Comparison of ENCODE assay signal across 9 mouse cellular contexts in the genomic region with DNA sequence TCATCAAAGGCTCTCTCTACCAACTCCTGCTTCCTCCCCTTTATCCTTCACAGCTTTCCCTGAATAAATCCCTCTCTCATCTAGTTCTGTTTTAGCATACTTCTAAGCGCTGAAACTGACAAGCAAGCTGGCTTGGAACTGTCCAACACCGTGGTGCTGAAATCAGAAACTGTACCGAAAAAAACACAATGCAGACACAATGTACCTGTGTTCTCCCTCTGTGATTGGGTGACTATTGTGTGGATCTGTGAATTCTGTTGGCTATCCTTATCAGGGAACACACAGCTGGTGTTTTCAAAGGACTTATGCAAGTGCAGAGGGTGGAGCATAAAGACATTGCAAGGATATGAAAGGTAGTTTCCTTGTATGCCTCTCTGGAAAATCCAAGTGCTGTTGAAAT. TPM values are rescaled to one million over a fixed set of nuclear protein-coding genes. Genes with fewer than 3 reads are reported as not detected.
DNase-seq lines count a peak whose midpoint lies in the region; ATAC-seq and TF ChIP-seq lines count a peak whose summit lies in the region.
"Had no signal": no experiment of that assay in that cellular context is flagged by ENCODE, and none has a peak within 500 bp of the region (broad histone marks: within the 10 kb centered on the region; RNA-seq: fewer than 3 reads in every experiment).

No protein-coding gene starts in this region.

- no peaks in the 10 kb centered on the region for H3K9me3 ChIP-seq in forebrain, embryonic 14.5 days (replicated peaks; ENCODE audit: control insufficient read depth, low read length)
- no peaks in the 10 kb centered on the region for H3K9me3 ChIP-seq in forebrain, embryonic 10.5 days
- H3K9me3 ChIP-seq in neural tube, embryonic 15.5 days (replicated peaks), result no peaks in the 10 kb centered on the region
- H3K9me3 ChIP-seq: lung, embryonic 15.5 days had no signal

- H3K79me2 ChIP-seq in myocyte (ENCODE audit: control insufficient read depth, insufficient read depth), result no peaks in the 10 kb centered on the region

- no peaks in the 10 kb centered on the region for H3K4me1 ChIP-seq in forebrain, embryonic 14.5 days (ENCODE audit: control insufficient read depth, insufficient read depth, low read length)
- no peaks in the 10 kb centered on the region for H3K4me1 ChIP-seq in forebrain, embryonic 10.5 days
- no peaks in the 10 kb centered on the region for H3K4me1 ChIP-seq in neural tube, embryonic 15.5 days
- H3K4me1 ChIP-seq: lung, embryonic 15.5 days had no signal

- no peaks in the 10 kb centered on the region for H3K27me3 ChIP-seq in forebrain, embryonic 14.5 days (replicated peaks; ENCODE audit: control insufficient read depth, insufficient read depth, low read length)
- no peaks in the 10 kb centered on the region for H3K27me3 ChIP-seq in forebrain, embryonic 10.5 days (ENCODE audit: poor library complexity, severe bottlenecking)
- no peaks in the 10 kb centered on the region; the same call in 1 of the 2 replicates for H3K27me3 ChIP-seq in neural tube, embryonic 15.5 days (replicated peaks)
- no peaks in the 10 kb centered on the region for H3K27me3 ChIP-seq in myocyte (ENCODE audit: control insufficient read depth, insufficient read depth, insufficient read length)
- H3K27me3 ChIP-seq: lung, embryonic 15.5 days had no signal

- H3K9ac ChIP-seq in forebrain, embryonic 14.5 days (ENCODE audit: low read length), result no peak overlapping the region
- no peak overlapping the region for H3K9ac ChIP-seq in neural tube, embryonic 15.5 days (replicated peaks)
- H3K9ac ChIP-seq: lung, embryonic 15.5 days had no signal

- TF ChIP-seq POLR2A in myocyte (IDR thresholded peaks at IDR 0.05; ENCODE audit: insufficient read length, low read depth), result no peak

- H3K4me3 ChIP-seq in forebrain, embryonic 14.5 days (ENCODE audit: low read depth, low read length), result no peak overlapping the region
- H3K4me3 ChIP-seq in forebrain, embryonic 10.5 days, result no peak overlapping the region
- H3K4me3 ChIP-seq in neural tube, embryonic 15.5 days (replicated peaks), result no peak overlapping the region
- H3K4me3 ChIP-seq in myocyte, result no peak overlapping the region
- H3K4me3 ChIP-seq: lung, embryonic 15.5 days had no signal

- no peaks in the 10 kb centered on the region for H3K36me3 ChIP-seq in forebrain, embryonic 14.5 days (ENCODE audit: control insufficient read depth, insufficient read depth, low read length)
- no peaks in the 10 kb centered on the region for H3K36me3 ChIP-seq in forebrain, embryonic 10.5 days (replicated peaks)
- no peaks in the 10 kb centered on the region for H3K36me3 ChIP-seq in neural tube, embryonic 15.5 days
- H3K36me3 ChIP-seq in myocyte (ENCODE audit: control insufficient read depth, insufficient read depth), result no peaks in the 10 kb centered on the region
- H3K36me3 ChIP-seq: lung, embryonic 15.5 days had no signal

- no peak overlapping the region for H3K27ac ChIP-seq in forebrain, embryonic 14.5 days (ENCODE audit: low read depth, low read length)
- H3K27ac ChIP-seq in forebrain, embryonic 10.5 days, result no peak overlapping the region
- no peak overlapping the region for H3K27ac ChIP-seq in neural tube, embryonic 15.5 days (replicated peaks)
- H3K27ac ChIP-seq: lung, embryonic 15.5 days had no signal

- H3ac ChIP-seq in myocyte (ENCODE audit: control insufficient read depth, insufficient read length), result no peak overlapping the region

- peak; percentile 28 for DNase-seq in forebrain, embryonic 14.5 days (ENCODE audit: low spot score)
- no peak for DNase-seq in forebrain, embryonic 10.5 days (ENCODE audit: extremely low spot score, low spot score)
- peak; percentile 57 for DNase-seq in neural tube, embryonic 10.5 days (ENCODE audit: extremely low spot score, low spot score)
- peak; percentile 68 for DNase-seq in embryo, embryonic 11 days
- DNase-seq in right cerebral cortex, adult 2 months (ENCODE audit: low spot score in 2 of 2), result no peak
- DNase-seq in cerebellum, adult 11-12 months, result no peak

- ATAC-seq in forebrain, embryonic 14.5 days, result no peak
- no peak for ATAC-seq in neural tube, embryonic 15.5 days (ENCODE audit: low FRiP score)

- WGBS in forebrain, embryonic 14.5 days, result 4% methylated on average over 3 of the region's 3 CpGs
- WGBS in forebrain, embryonic 10.5 days, result 2% methylated on average over 3 of the region's 3 CpGs
- WGBS in neural tube, embryonic 15.5 days, result 9% methylated on average over 3 of the region's 3 CpGs

- H3K4me2 ChIP-seq in forebrain, embryonic 14.5 days (ENCODE audit: low read length), result no peak overlapping the region
- no peak overlapping the region for H3K4me2 ChIP-seq in neural tube, embryonic 15.5 days
- no peak overlapping the region for H3K4me2 ChIP-seq in myocyte (ENCODE audit: low read depth)
- H3K4me2 ChIP-seq: lung, embryonic 15.5 days had no signal

TF ChIP-seq in myocyte, 11 proteins besides CTCF, POLR2A, EP300 and RAD21:
- TF ChIP-seq E2F4 (IDR thresholded peaks at IDR 0.05; ENCODE audit: insufficient read depth), result no peak
- no peak for TF ChIP-seq MYOG (IDR thresholded peaks at IDR 0.05; ENCODE audit: control insufficient read depth in 1 of 3, insufficient read depth in 1 of 3, insufficient read length in 2 of 3, low read depth in 2 of 3)
- TF ChIP-seq TCF12 (IDR thresholded peaks at IDR 0.05; ENCODE audit: insufficient read depth, poor library complexity, severe bottlenecking), result no peak
- no peak for TF ChIP-seq MAX (IDR thresholded peaks at IDR 0.05; ENCODE audit: low read depth)
- TF ChIP-seq POLR2AphosphoS2 (IDR thresholded peaks at IDR 0.05; ENCODE audit: insufficient read length, low read depth), result no peak
- TF ChIP-seq REST (IDR thresholded peaks at IDR 0.05; ENCODE audit: insufficient read depth, insufficient read length), result peak; percentile 73
- TF ChIP-seq MYOD1 (IDR thresholded peaks at IDR 0.05; ENCODE audit: control insufficient read depth in 1 of 3, insufficient read length in 2 of 3, low read depth in 2 of 3), result no peak
- TF ChIP-seq CEBPB (IDR thresholded peaks at IDR 0.05; ENCODE audit: insufficient read depth, poor library complexity, severe bottlenecking), result no peak

RNA-seq across cellular contexts. Expression of a gene that starts 45.3 kb away (rescaled TPM):
- not detected in 2 replicates for polyA plus RNA-seq in forebrain, embryonic 14.5 days (2014; fragmentation: Nextera tagmentation; extraction: Ambion mirVana)
- not detected in 2 replicates for polyA plus RNA-seq in forebrain, embryonic 10.5 days (2016; fragmentation: Nextera tagmentation; extraction: Ambion mirVana)
- polyA plus RNA-seq in neural tube, embryonic 15.5 days (2015; fragmentation: Nextera tagmentation; extraction: Ambion mirVana), result not detected in 2 replicates
- not detected for polyA plus RNA-seq in myocyte (2012; fragmentation: generic; extraction: Trizol)

Comparison
In these comparisons a context has a peak if more than half of its experiments do, and no peak if none do; other contexts are left out.
1. DNase-seq: peak in forebrain, embryonic 14.5 days (single experiment), neural tube, embryonic 10.5 days (single experiment) and embryo, embryonic 11 days (single experiment); none in forebrain, embryonic 10.5 days (single experiment), right cerebral cortex, adult 2 months (0 of 2) and cerebellum, adult 11-12 months (single experiment).